ENCODE assay signal across 8 mouse cellular contexts in genomic region chr19:36834532-36835431, GRCm38 (mm10). TPM values are rescaled to one million over a fixed set of nuclear protein-coding genes. Genes with fewer than 3 reads are reported as not detected.
DNase-seq lines count a peak whose midpoint lies in the region; ATAC-seq and TF ChIP-seq lines count a peak whose summit lies in the region.

No protein-coding gene starts in this region.

- H3K4me1 ChIP-seq in embryonic fibroblast, embryonic 13.5 days (ENCODE audit: control insufficient read depth, insufficient read depth, low read length), result peaks cover 5% of the 10 kb centered on the region
- H3K4me1 ChIP-seq in limb, embryonic 12.5 days (replicated peaks), result peaks cover 15% of the 10 kb centered on the region
- H3K4me1 ChIP-seq in midbrain, embryonic 12.5 days, result peaks cover 19% of the 10 kb centered on the region
- H3K4me1 ChIP-seq in stomach, embryonic 15.5 days, result peaks cover 9% of the 10 kb centered on the region; the same call in 1 of the 2 replicates

- TF ChIP-seq POLR2A in embryonic fibroblast, embryonic 13.5 days (IDR thresholded peaks at IDR 0.05; ENCODE audit: low read depth, low read length), result no peak

- peaks cover 17% of the 10 kb centered on the region for H3K36me3 ChIP-seq in limb, embryonic 12.5 days
- peaks cover 7% of the 10 kb centered on the region; the same call in 1 of the 2 replicates for H3K36me3 ChIP-seq in midbrain, embryonic 12.5 days
- 0 out of 2 replicates have a peak, but pooled peaks cover 10% of the 10 kb centered on the region for H3K36me3 ChIP-seq in stomach, embryonic 15.5 days

- no peak for TF ChIP-seq CTCF in embryonic fibroblast, embryonic 13.5 days (IDR thresholded peaks at IDR 0.05; ENCODE audit: borderline replicate concordance, insufficient read depth, low read length)

- peak; percentile 23 to 25; a peak in 1 of 4 replicates for ATAC-seq in hematopoietic stem cell, adult 5-6 weeks (replicated peaks in 1 of 2; ENCODE audit: insufficient read depth in 1 of 2, low FRiP score in 2 of 2, low TSS enrichment in 1 of 2, low read depth in 1 of 2, poor library complexity in 2 of 2, severe bottlenecking in 2 of 2)
- ATAC-seq in limb, embryonic 12.5 days (ENCODE audit: insufficient number of reproducible peaks, insufficient read depth, low FRiP score, low TSS enrichment, low read depth), result peak; percentile 18; the same call in 1 of the 2 replicates
- ATAC-seq in midbrain, embryonic 12.5 days (ENCODE audit: low FRiP score, low read depth), result peak; percentile 56; the same call in 1 of the 2 replicates
- peak; percentile 24; the same call in 1 of the 2 replicates for ATAC-seq in stomach, embryonic 15.5 days (ENCODE audit: insufficient read depth, low FRiP score, low read depth)

- H3K27ac ChIP-seq in embryonic fibroblast, embryonic 13.5 days (ENCODE audit: insufficient read depth, low read length), result peak overlapping the region; percentile 69
- peak overlapping the region; percentile 99 for H3K27ac ChIP-seq in limb, embryonic 12.5 days
- H3K27ac ChIP-seq in midbrain, embryonic 12.5 days (replicated peaks), result peak overlapping the region; percentile 93
- H3K27ac ChIP-seq in stomach, embryonic 15.5 days, result peak overlapping the region; percentile 94

- no peaks in the 10 kb centered on the region for H3K9me3 ChIP-seq in limb, embryonic 12.5 days
- no peaks in the 10 kb centered on the region for H3K9me3 ChIP-seq in midbrain, embryonic 12.5 days
- H3K9me3 ChIP-seq in stomach, embryonic 15.5 days, result no peaks in the 10 kb centered on the region

- DNase-seq in CD8-positive naive resting alpha-beta T cell, adult 2 months (ENCODE audit: low read depth in 2 of 2, low spot score in 2 of 2), result peak; percentile 60
- peak; percentile 67 for DNase-seq in R1 (ENCODE audit: low read depth, low spot score)
- DNase-seq in layer of hippocampus, postnatal 25 days (ENCODE audit: extremely low spot score in 1 of 2, low spot score in 1 of 2), result no peak

- peak overlapping the region; percentile 78 for H3K4me2 ChIP-seq in limb, embryonic 12.5 days
- H3K4me2 ChIP-seq in midbrain, embryonic 12.5 days (replicated peaks), result peak overlapping the region; percentile 66
- peak overlapping the region; percentile 56 for H3K4me2 ChIP-seq in stomach, embryonic 15.5 days

- peak overlapping the region; percentile 90 for H3K4me3 ChIP-seq in embryonic fibroblast, embryonic 13.5 days (ENCODE audit: insufficient read depth, low read length)
- H3K4me3 ChIP-seq in limb, embryonic 12.5 days (replicated peaks), result peak overlapping the region; percentile 98
- peak overlapping the region; percentile 100 for H3K4me3 ChIP-seq in midbrain, embryonic 12.5 days
- peak overlapping the region; percentile 70 for H3K4me3 ChIP-seq in stomach, embryonic 15.5 days (replicated peaks)

- under 1% methylated on average over 59 of the region's 62 CpGs for WGBS in limb, embryonic 12.5 days
- under 1% methylated on average over 61 of the region's 62 CpGs for WGBS in midbrain, embryonic 12.5 days
- under 1% methylated on average over 62 of the region's 62 CpGs for WGBS in stomach, embryonic 15.5 days

- H3K27me3 ChIP-seq in limb, embryonic 12.5 days, result no peaks in the 10 kb centered on the region
- H3K27me3 ChIP-seq in midbrain, embryonic 12.5 days, result no peaks in the 10 kb centered on the region
- H3K27me3 ChIP-seq in stomach, embryonic 15.5 days (replicated peaks), result no peaks in the 10 kb centered on the region

- peak overlapping the region; percentile 99 for H3K9ac ChIP-seq in limb, embryonic 12.5 days (replicated peaks)
- H3K9ac ChIP-seq in midbrain, embryonic 12.5 days (replicated peaks), result peak overlapping the region; percentile 99
- peak overlapping the region; percentile 97 for H3K9ac ChIP-seq in stomach, embryonic 15.5 days

RNA-seq across cellular contexts. Expression of gene Tnks2, which starts 0.8 kb away (rescaled TPM):
- 184 and 201 TPM in 2 replicates for polyA plus RNA-seq in embryonic fibroblast, embryonic 13.5 days (2011; ENCODE audit: insufficient read length, low read depth, missing spikeins)
- 88.0 and 117 TPM in 2 replicates for total RNA-seq in hematopoietic stem cell, adult 5-6 weeks (2017)
- polyA plus RNA-seq in limb, embryonic 12.5 days (2016; fragmentation: Nextera tagmentation; extraction: Ambion mirVana), result 77.0 and 93.1 TPM in 2 replicates
- polyA plus RNA-seq in midbrain, embryonic 12.5 days (2016; fragmentation: Nextera tagmentation; extraction: Ambion mirVana), result 85.6 and 105 TPM in 2 replicates
- polyA plus RNA-seq in stomach, embryonic 15.5 days (2015; fragmentation: Nextera tagmentation; extraction: Ambion mirVana), result 41.4 and 46.2 TPM in 2 replicates
- total RNA-seq in layer of hippocampus, postnatal 25 days (2021), result 100 to 1,000 TPM; 129 to 131 TPM

Comparison
In these comparisons a context has a peak if more than half of its experiments do, and no peak if none do; other contexts are left out.
1. DNase-seq: peak in CD8-positive naive resting alpha-beta T cell, adult 2 months (2 of 2) and R1 (single experiment); none in layer of hippocampus, postnatal 25 days (0 of 2).
2. Peak in every context shown above with its lines, with median percentiles within 50 percentile points of each other: H3K27ac ChIP-seq, H3K4me3 ChIP-seq, ATAC-seq, H3K4me2 ChIP-seq and H3K9ac ChIP-seq.